Mouse (Mus musculus) embryonic stem cell, embryonic (primary cell): ENCODE results near the gene Syn2.

Source experiments
- CTCF ChIA-PET, 4 experiments: fragments of 300-600 bp in 2 of 4; fragments of 350-600 bp in 2 of 4; sonication (Branson Sonifier 250); formaldehyde crosslinking; loops; one replicate each; lab custom pipeline; 2022; ENCODE audit warnings: inconsistent platforms in 2 of 4; lab: Charles Lee
- POLR2A ChIA-PET, 4 experiments: fragments of 300-600 bp in 2 of 4; fragments of 350-600 bp in 2 of 4; sonication (Branson Sonifier 250); formaldehyde crosslinking; loops; one replicate each; lab custom pipeline; 2022; ENCODE audit warnings: antibody characterized with exemption in 4 of 4, inconsistent platforms in 1 of 4; lab: Charles Lee

Syn2 gene

DNA sequence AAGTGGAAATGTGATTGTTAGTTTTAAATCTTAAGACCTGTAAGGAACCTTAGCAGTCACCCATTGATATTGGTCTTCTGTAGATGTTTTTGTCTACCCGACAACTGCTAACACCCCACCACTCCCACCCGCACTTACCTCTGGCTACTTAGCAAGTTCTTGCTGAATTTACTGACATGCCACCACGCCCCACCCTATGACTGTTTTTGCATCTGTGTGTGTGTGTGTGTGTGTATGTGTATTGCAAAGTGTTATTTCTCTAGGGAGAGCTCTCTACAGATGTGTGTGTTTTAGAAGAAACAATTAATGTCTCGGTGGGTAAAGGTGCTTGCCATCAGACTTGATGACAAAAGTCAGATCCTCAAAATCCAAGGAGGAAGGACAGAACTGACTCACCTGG is 92.3 kb downstream of the Syn2 start, which contains the start of gene Gm17482:
TSS of gene Gm17482 (plus strand) at position 301 of the 400 bp plus-strand sequence.
- CTCF ChIA-PET = interaction anchor here (0.6 to 3.6 kb wide), 66 partner anchors 8 to 1297 kb away, joined by 3 to 33 read pairs (median 4); partner anchors contain the start of gene Tamm41 (in 1 of the 4)
- POLR2A ChIA-PET = interaction anchor here in 2 of 4 experiments (0.7 to 1.0 kb wide), 2 partner anchors 14 to 626 kb away, joined by 3 read pairs; partner anchors contain the start of gene Ift122 (in 1 of the 2)

DNA sequence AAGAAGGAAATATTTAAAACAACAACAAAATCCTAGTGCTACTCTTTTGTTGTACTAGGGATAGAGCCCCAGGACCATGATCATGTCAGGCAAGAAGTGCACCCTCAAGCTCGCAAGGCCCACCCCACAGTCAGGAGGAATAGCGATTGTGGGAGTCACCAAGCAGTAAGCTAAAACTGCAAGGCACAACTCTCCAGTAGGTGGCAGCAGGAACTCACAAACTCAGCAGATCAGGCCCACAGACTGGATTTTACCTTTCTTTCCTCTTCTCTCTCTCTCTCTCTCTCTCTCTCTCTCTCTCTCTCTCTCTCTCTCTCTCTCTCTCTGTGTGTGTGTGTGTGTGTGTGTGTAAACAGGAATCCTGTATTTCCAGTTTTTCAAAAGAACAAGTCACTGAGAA is 92.8 kb downstream of the Syn2 start:
- POLR2A ChIA-PET = interaction anchor here in 2 of 4 experiments (0.7 to 1.0 kb wide), 2 partner anchors 15 to 626 kb away, joined by 3 read pairs; partner anchors contain the start of gene Ift122 (in 1 of the 2)
- CTCF ChIA-PET = interaction anchor here (0.6 to 3.6 kb wide), 72 partner anchors 9 to 1298 kb away, joined by 3 to 33 read pairs (median 4); partner anchors contain the start of gene Tamm41 (in 1 of the 4)

DNA sequence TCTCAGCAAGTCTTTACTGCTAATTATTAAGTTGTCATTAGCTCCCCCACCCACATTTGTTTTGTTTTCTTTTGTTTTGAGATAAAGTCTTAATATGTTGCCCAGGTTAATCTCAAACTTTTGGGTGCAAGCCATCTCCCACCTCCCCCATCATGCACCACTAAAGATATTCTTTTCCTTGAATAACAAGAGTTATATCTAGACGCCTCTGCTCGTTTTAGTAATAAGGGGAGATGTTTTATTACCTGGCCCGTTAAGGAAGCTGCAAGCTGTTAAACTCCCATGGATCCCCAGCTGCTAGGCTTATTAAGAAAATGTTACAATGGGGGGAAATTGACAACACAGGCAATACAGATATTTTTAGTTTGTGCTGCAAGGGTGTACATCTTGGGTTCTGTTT is 95.9 kb downstream of the Syn2 start:
- ChIA-PET POLR2A (no interaction called here), CTCF (no interaction called here)

DNA sequence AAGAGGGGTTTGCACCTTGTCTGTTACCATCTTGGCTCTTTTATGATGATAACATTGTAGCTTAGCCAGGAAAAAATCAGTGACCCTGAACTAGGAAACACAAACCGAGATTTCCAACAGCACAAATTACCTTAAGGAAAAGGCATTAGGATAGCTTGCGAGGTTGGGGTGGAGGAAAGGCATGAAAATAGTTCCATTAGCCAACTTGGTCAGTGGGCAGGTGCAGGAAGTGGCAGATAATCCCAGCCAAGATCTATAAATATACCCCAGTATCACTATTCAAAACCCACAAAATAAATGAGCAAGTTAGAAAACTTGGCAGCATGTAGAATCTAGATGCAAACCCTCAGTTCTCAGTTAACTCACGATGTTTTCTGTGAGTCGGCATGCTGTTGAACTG is 97.1 kb downstream of the Syn2 start:
- ChIA-PET CTCF (no interaction called here), POLR2A (no interaction called here)

- CTCF ChIA-PET = interaction anchor here in 1 of 4 experiments (0.7 kb wide), 1 partner anchor 406 kb away, joined by 3 read pairs; no protein-coding TSS in a partner anchor
- POLR2A ChIA-PET = no interaction called here
Measured at GRCm38 (mm10) chr6:115232562-115232961, 97.9 kb downstream of the Syn2 start.

- ChIA-PET POLR2A (no interaction called here), CTCF (no interaction called here)
Measured at GRCm38 (mm10) chr6:115238031-115239027, 103.6 kb downstream of the Syn2 start.

- POLR2A ChIA-PET = no interaction called here
- CTCF ChIA-PET = no interaction called here
Measured at GRCm38 (mm10) chr6:115239335-115239734, 104.6 kb downstream of the Syn2 start.

GRCm38 (mm10) chr6:115240431-115240830 is 105.7 kb downstream of the Syn2 start:
- ChIA-PET POLR2A (interaction anchor here in 1 of 4 experiments (0.8 kb wide), 1 partner anchor 12 kb away, joined by 3 read pairs; no protein-coding TSS in a partner anchor), CTCF (interaction anchor here in 1 of 4 experiments (0.6 kb wide), 1 partner anchor 539 kb away, joined by 3 read pairs; no protein-coding TSS in a partner anchor)

DNA sequence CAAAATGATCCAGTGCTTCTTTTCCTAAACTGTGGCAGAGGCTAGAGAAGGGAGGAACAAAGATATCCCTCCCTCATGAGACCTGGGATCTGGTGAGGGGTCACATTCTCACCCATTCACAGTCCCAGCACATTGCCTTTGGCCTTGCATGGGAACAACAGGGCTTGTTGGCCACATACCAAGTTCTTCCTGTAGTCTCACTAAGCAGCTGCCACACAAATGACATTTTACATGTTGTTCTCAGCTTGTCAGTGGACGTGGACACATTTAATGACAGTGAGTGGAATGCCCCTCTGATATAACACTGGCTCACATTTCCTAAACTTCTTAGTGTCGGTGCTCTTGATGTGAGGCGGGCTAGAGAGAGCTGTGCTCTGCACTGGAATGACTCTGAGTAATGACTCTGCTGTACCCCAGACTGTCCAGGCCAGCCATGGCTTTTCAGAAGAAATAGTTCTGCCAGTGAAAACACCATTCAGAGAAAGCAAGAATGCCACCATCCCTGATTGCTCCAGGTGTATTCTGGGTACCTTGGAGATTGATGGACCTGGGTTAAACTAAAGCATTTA is 106.5 kb downstream of the Syn2 start:
- ChIA-PET POLR2A (interaction anchor here in 1 of 4 experiments (0.6 kb wide), 1 partner anchor 10 kb away, joined by 4 read pairs; no protein-coding TSS in a partner anchor), CTCF (interaction anchor here in 1 of 4 experiments (1.5 kb wide), 1 partner anchor 14 kb away, joined by 3 read pairs; the partner anchor contains the start of gene Gm17482)

DNA sequence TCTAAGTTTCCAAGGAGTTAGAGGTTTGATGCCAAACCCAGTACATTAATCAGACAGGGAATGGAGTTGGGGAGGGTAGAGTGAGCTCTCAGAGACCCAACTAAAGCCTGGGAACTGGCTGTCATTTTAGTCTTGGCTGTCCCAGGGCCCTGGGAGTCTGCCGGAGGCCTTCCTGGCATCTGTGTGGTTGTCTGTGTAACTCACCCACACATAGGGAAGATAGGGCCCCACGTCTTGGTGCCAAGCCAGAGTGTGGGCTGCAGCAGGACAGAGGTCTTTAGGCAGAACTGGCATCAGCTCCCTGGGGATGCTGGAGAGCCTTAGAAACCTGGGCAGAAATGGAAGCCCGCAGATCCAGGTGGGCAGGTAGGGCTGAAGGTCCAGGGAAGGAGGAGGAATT is 107.2 kb downstream of the Syn2 start:
- ChIA-PET CTCF (interaction anchor here in 1 of 4 experiments (1.5 kb wide), 1 partner anchor 14 kb away, joined by 3 read pairs; the partner anchor contains the start of gene Gm17482), POLR2A (no interaction called here)

GRCm38 (mm10) chr6:115244222-115244621 is 109.5 kb downstream of the Syn2 start:
- ChIA-PET POLR2A (no interaction called here), CTCF (interaction anchor here in 1 of 4 experiments (1.1 kb wide), 1 partner anchor 17 kb away, joined by 3 read pairs; the partner anchor contains the start of gene Gm17482)

DNA sequence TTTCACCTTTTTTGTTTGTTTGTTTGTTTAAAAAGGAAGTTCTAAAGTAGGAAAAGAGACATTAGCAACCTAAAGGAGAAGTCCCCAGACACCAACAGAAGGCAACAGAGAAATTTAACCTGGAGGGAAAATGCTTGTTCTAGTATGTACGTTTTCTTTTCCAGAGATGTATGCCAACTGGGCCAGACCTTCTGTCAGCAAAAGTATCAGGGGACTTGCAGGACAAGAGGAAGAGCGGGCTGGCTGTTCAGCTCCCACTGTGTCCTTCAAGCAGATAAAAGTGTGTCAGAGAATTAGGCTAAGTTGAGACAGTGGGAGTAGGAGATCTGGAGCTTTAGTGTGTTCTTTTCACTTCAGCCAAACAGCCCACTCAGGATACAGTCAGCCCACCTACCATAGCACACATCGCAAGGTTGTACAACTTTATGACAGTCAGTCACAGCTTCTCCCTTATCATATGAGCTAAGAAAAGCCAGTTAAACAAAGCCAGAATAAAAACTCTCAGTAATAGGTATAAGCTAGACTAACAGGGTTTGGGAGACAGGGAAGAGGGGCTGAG is 110.9 kb downstream of the Syn2 start:
- CTCF ChIA-PET = interaction anchor here in 3 of 4 experiments (0.5 to 1.3 kb wide), 4 partner anchors 186 to 717 kb away, joined by 3 to 5 read pairs (median 4); no protein-coding TSS in a partner anchor

GRCm38 (mm10) chr6:115251531-115251985 is 116.9 kb downstream of the Syn2 start:
- ChIA-PET POLR2A (interaction anchor here in 3 of 4 experiments (0.6 to 1.5 kb wide), 11 partner anchors 88 to 1359 kb away, joined by 3 to 5 read pairs (median 4); partner anchors contain the start of genes Efcab12 (in 1 of the 3) and Rpl32 (in 1 of the 3)), CTCF (interaction anchor here (0.5 to 2.1 kb wide), 14 partner anchors 16 to 1005 kb away, joined by 3 to 10 read pairs (median 4); partner anchors contain the start of gene Mkrn2os (in 1 of the 4))

More for the DNA sequence above, 110.9 kb downstream of the Syn2 start:
- POLR2A ChIA-PET = no interaction called here

- ChIA-PET POLR2A (interaction anchor here (0.6 to 1.5 kb wide), 17 partner anchors 9 to 1360 kb away, joined by 3 to 5 read pairs (median 3); partner anchors contain the start of genes Efcab12 (in 1 of the 4) and Rpl32 (in 1 of the 4)), CTCF (interaction anchor here (0.5 to 2.1 kb wide), 21 partner anchors 11 to 554 kb away, joined by 3 to 10 read pairs (median 3); partner anchors contain the start of gene Mkrn2os (in 1 of the 4))
Measured at GRCm38 (mm10) chr6:115252099-115252873, 117.6 kb downstream of the Syn2 start, which contains the start of gene Timp4. Gene Timp4, minus strand, starts transcription at chr6:115252205.

- ChIA-PET POLR2A (no interaction called here), CTCF (no interaction called here)
Measured at GRCm38 (mm10) chr6:115255171-115255570, 120.5 kb downstream of the Syn2 start.

- POLR2A ChIA-PET = interaction anchor here in 2 of 4 experiments (0.6 to 1.3 kb wide), 3 partner anchors 10 to 486 kb away, joined by 3 read pairs; no protein-coding TSS in a partner anchor
- CTCF ChIA-PET = no interaction called here
Measured at GRCm38 (mm10) chr6:115260507-115260906, 125.8 kb downstream of the Syn2 start.

GRCm38 (mm10) chr6:115266791-115267190 is 132.1 kb downstream of the Syn2 start:
- POLR2A ChIA-PET = no interaction called here
- CTCF ChIA-PET = interaction anchor here in 3 of 4 experiments (0.5 to 2.8 kb wide), 11 partner anchors 14 to 338 kb away, joined by 3 to 33 read pairs (median 8); partner anchors contain the start of genes Gm17482 (in 3 of the 3) and Timp4 (in 2 of the 3)
